Mouse (Mus musculus) stomach, embryonic 14.5 days (tissue): ENCODE measurements at regions not wholly inside any gene's neighbourhood (a gene's known extent, or its start where the extent isn't known, plus 50 kb on each side); places are given as distances from the start of the nearest gene placed in this dataset.

ENCODE experiments used
- ATAC-seq: fragments of 200-750 bp; cut with Nextera tagmentation; 2 replicates; pipeline ENCODE4 v1.8.0; 2017; ENCODE audit warnings: low read depth, moderate TSS enrichment; ENCODE audit not compliant: insufficient number of reproducible peaks, insufficient read depth, low FRiP score
- H3K27ac ChIP-seq: fragments of 300-500 bp; sonication (generic); 2 replicates; pipeline ENCODE4 v1.5.1; 2014; ENCODE audit warnings: mild to moderate bottlenecking, low read length, moderate library complexity, mixed read lengths
- H3K27me3 ChIP-seq: fragments of 300-500 bp; sonication (generic); 2 replicates; pipeline ENCODE4 v1.6.1; 2014; ENCODE audit warnings: low read length, control low read depth, mixed read lengths; ENCODE audit not compliant: control insufficient read depth, insufficient read depth
- H3K36me3 ChIP-seq: fragments of 300-500 bp; sonication (generic); 2 replicates; pipeline ENCODE4 v1.6.1; 2014; ENCODE audit warnings: mild to moderate bottlenecking, control low read depth, low read length, moderate library complexity, mixed read lengths; ENCODE audit not compliant: control insufficient read depth, insufficient read depth
- H3K4me1 ChIP-seq: fragments of 300-500 bp; sonication (generic); 2 replicates; pipeline ENCODE4 v1.6.1; 2014; ENCODE audit warnings: low read length, control low read depth, mixed read lengths; ENCODE audit not compliant: control insufficient read depth, insufficient read depth
- H3K4me2 ChIP-seq: fragments of 300-500 bp; sonication (generic); replicated peaks from 2 replicates; pipeline ENCODE4 v1.6.1; 2014; ENCODE audit warnings: low read depth, low read length, control low read depth
- H3K4me3 ChIP-seq: fragments of 300-500 bp; sonication (generic); 2 replicates; pipeline ENCODE4 v1.5.1; 2014; ENCODE audit warnings: low read depth, low read length, control low read depth
- H3K9ac ChIP-seq: fragments of 300-500 bp; sonication (generic); replicated peaks from 2 replicates; pipeline ENCODE4 v1.6.1; 2014; ENCODE audit warnings: low read depth, mild to moderate bottlenecking, control low read depth, low read length, moderate library complexity, mixed read lengths
- H3K9me3 ChIP-seq: fragments of 300-500 bp; sonication (generic); 2 replicates; pipeline ENCODE4 v1.6.1; 2016; ENCODE audit warnings: low read depth, low read length, control low read depth; ENCODE audit not compliant: control insufficient read depth
- WGBS: fragments of 180-500 bp; shearing (Covaris S2); extraction: QIAGEN DNeasy Blood & Tissue Kit; methylation state at CpG from one replicate; pipeline ENCODE4 v1.1.7; 2014; 5-methylcytosine and 5-hydroxymethylcytosine counted together

- no peaks in the 10 kb centered on the region for H3K36me3 ChIP-seq
- H3K9ac ChIP-seq: no peak overlapping the region
- H3K4me3 ChIP-seq: no peak overlapping the region
- H3K27me3 ChIP-seq: no peaks in the 10 kb centered on the region
- no peak for ATAC-seq
- H3K4me1 ChIP-seq: no peaks in the 10 kb centered on the region
- H3K27ac ChIP-seq: no peak overlapping the region
- H3K9me3 ChIP-seq: no peaks in the 10 kb centered on the region
- 97% methylated on average over 11 of the region's 11 CpGs for WGBS
- no peak overlapping the region for H3K4me2 ChIP-seq
These were observed 129.3 kb upstream of the Dkk2 start for GRCm38 (mm10) chr3:131955771-131956170.

GRCm38 (mm10) chr3:131960636-131961035 lies 124.5 kb upstream of the Dkk2 start:
- H3K4me3 ChIP-seq: no peak overlapping the region
- no peaks in the 10 kb centered on the region for H3K9me3 ChIP-seq
- no peak overlapping the region for H3K9ac ChIP-seq
- WGBS: 94% methylated on average over 1 of the region's 1 CpGs
- H3K36me3 ChIP-seq: no peaks in the 10 kb centered on the region
- ATAC-seq: no peak
- H3K4me1 ChIP-seq: no peaks in the 10 kb centered on the region
- H3K4me2 ChIP-seq: no peak overlapping the region
- no peak overlapping the region for H3K27ac ChIP-seq
- H3K27me3 ChIP-seq: no peaks in the 10 kb centered on the region

- H3K4me3 ChIP-seq: no peak overlapping the region
- H3K36me3 ChIP-seq: no peaks in the 10 kb centered on the region
- H3K27ac ChIP-seq: no peak overlapping the region
- no peaks in the 10 kb centered on the region for H3K27me3 ChIP-seq
- no peaks in the 10 kb centered on the region for H3K4me1 ChIP-seq
- H3K9ac ChIP-seq: no peak overlapping the region
- no peak overlapping the region for H3K4me2 ChIP-seq
- ATAC-seq: no peak
- H3K9me3 ChIP-seq: no peaks in the 10 kb centered on the region
These were observed 123.5 kb upstream of the Dkk2 start for GRCm38 (mm10) chr3:131961571-131961970.

DNA sequence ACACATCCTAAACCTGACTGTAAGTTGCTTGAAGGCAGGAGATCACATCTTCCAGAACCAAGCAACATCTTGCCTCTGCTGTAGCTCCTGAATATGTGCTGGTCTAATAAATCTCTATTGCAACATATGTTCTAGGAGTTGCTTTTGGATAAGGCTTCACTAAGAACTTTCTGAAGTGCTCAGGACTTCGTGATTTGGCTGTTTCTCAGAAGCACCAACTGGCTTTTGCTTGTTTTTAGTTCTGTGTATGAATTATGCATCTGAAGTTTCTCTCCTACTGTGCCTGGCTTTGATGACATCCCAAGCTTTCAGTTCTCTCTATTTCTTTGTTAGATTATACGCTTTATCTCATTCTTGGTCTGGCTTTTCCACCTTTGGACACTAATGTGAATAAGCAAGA lies 122.2 kb upstream of the Dkk2 start:
- Histone ChIP-seq H3K4me2 (no peak overlapping the region), H3K36me3 (no peaks in the 10 kb centered on the region), H3K4me3 (no peak overlapping the region), H3K27me3 (no peaks in the 10 kb centered on the region), H3K9ac (no peak overlapping the region), H3K27ac (no peak overlapping the region), H3K4me1 (no peaks in the 10 kb centered on the region), H3K9me3 (no peaks in the 10 kb centered on the region)
- no peak for ATAC-seq
- 76% methylated on average over 2 of the region's 2 CpGs for WGBS

DNA sequence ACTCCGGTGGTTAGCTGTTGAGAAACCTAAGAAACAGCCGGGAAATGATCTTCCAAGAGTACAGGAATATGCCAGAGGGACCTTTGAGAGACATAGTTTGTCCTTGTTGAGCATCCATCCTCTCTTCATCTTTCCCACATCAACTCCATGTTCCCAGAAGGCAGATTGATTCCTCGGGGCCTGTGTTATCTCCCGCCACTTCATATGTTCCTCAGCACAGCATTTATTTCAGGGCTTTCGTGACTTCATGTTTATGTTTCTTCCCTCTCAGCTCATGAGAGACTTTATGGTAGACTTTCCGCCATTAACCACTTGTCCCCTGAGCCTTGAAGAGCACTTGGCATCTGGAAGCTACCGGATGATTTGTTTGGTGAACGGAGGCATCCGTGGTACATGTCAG lies 120.1 kb upstream of the Dkk2 start:
- no peak for ATAC-seq
- Histone ChIP-seq H3K27me3 (no peaks in the 10 kb centered on the region), H3K27ac (no peak overlapping the region), H3K4me1 (no peaks in the 10 kb centered on the region), H3K36me3 (no peaks in the 10 kb centered on the region), H3K4me2 (no peak overlapping the region), H3K9me3 (no peaks in the 10 kb centered on the region), H3K4me3 (no peak overlapping the region), H3K9ac (no peak overlapping the region)
- 83% methylated on average over 9 of the region's 9 CpGs for WGBS

DNA sequence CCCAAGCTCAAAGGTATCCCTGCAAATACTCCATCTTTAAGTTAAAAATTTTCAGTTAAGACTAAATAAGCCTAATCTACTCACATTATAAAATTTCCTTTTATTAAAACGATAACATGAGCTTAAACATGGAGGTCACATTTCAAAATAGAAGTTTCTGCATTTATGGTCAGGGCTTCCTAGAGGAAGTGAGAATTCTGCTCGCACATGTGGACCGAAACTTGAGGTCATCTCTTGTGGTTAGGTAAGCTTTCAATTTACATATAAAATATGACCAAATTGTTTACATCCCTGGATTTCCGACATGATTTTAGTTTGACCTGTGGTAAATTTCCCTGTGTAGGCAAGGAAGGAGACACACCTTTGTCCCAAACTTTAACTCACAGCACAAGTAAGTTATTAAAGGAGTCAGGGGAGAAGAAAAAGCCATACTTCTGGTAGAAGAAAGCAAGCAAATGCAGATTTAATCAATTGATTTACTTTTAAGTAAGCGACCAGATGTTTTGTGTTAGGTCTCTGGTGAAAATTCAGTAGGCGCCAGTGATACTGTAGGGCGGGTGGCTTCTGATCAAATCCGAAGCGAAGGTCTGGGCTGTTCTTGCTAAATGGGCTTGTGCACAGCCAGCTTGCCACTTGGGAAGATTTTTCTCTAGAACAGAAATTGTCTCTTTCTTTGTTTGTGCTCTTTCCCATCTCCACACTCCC lies 119.5 kb upstream of the Dkk2 start:
- no peaks in the 10 kb centered on the region for H3K9me3 ChIP-seq
- no peak overlapping the region for H3K4me3 ChIP-seq
- H3K4me2 ChIP-seq: no peak overlapping the region
- H3K9ac ChIP-seq: no peak overlapping the region
- H3K4me1 ChIP-seq: no peaks in the 10 kb centered on the region
- H3K36me3 ChIP-seq: no peaks in the 10 kb centered on the region
- no peak for ATAC-seq
- WGBS: 76% methylated on average over 9 of the region's 9 CpGs
- no peak overlapping the region for H3K27ac ChIP-seq
- no peaks in the 10 kb centered on the region for H3K27me3 ChIP-seq

DNA sequence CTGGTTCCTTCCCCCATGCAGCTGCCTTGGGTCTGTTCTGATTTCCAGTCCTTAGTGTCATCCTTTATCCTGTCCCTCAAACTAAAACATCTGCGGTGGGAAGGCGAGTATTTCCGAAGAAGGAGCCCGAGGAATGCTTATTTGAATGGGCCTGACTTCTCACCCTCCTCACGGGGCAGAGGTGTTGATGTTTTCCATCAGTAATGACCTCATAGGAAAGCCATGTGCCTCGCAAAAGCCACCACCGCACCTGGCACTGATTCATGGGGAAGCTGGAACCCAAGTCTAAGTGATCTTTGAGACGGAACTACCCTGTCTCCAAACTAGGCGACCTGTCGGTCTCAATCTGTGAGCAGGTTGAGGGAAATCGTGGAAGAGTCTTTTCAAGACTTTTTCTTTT lies 117.8 kb upstream of the Dkk2 start:
- no peak for ATAC-seq
- WGBS: 51% methylated on average over 11 of the region's 11 CpGs
- H3K36me3 ChIP-seq: no peaks in the 10 kb centered on the region

GRCm38 (mm10) chr3:131970827-131971226 lies 114.3 kb upstream of the Dkk2 start:
- WGBS: 84% methylated on average over 1 of the region's 1 CpGs
- no peak overlapping the region for H3K9ac ChIP-seq
- no peak overlapping the region for H3K4me3 ChIP-seq
- H3K9me3 ChIP-seq: no peaks in the 10 kb centered on the region; the same call in 1 of the 2 replicates
- H3K27ac ChIP-seq: no peak overlapping the region
- H3K4me1 ChIP-seq: no peaks in the 10 kb centered on the region
- H3K36me3 ChIP-seq: no peaks in the 10 kb centered on the region
- H3K27me3 ChIP-seq: no peaks in the 10 kb centered on the region
- no peak overlapping the region for H3K4me2 ChIP-seq
- no peak for ATAC-seq

More for the DNA sequence above, 117.8 kb upstream of the Dkk2 start:
- Histone ChIP-seq H3K27ac (no peak overlapping the region), H3K4me1 (no peaks in the 10 kb centered on the region), H3K4me2 (no peak overlapping the region), H3K9ac (no peak overlapping the region), H3K9me3 (no peaks in the 10 kb centered on the region), H3K27me3 (no peaks in the 10 kb centered on the region), H3K4me3 (no peak overlapping the region)
